Mouse (Mus musculus): ENCODE measurements at regions not wholly inside any gene's neighbourhood (a gene's known extent, or its start where the extent isn't known, plus 50 kb on each side); places are given as distances from the start of the nearest gene placed in this dataset.

GRCm38 (mm10) chr16:74517374-74517773 is 105.7 kb upstream of the Robo2 start:
- Histone ChIP-seq H3K4me1 (ENCODE audit: control insufficient read depth, insufficient read depth, low read length) (no peaks in the 10 kb centered on the region), H3K4me3 (replicated peaks; ENCODE audit: insufficient read depth, low read depth, low read length) (no peak overlapping the region), H3K27ac (ENCODE audit: insufficient read depth, low read length) (no peak overlapping the region), H3K27me3 (ENCODE audit: control insufficient read depth, insufficient read depth, low read length) (no peaks in the 10 kb centered on the region)
- TF ChIP-seq POLR2A (IDR thresholded peaks at IDR 0.05; ENCODE audit: borderline replicate concordance, insufficient read depth, low read length), result no peak
- no peak for TF ChIP-seq CTCF (IDR thresholded peaks at IDR 0.05; ENCODE audit: borderline replicate concordance, insufficient read depth, low read depth, low read length)
- no peak for DNase-seq
- WGBS, result 95% methylated on average over 4 of the region's 4 CpGs

- H3K27me3 ChIP-seq (ENCODE audit: control insufficient read depth, insufficient read depth, low read length), result no peaks in the 10 kb centered on the region
- WGBS, result 77% methylated on average over 4 of the region's 4 CpGs
- no peak for DNase-seq
- no peak overlapping the region for H3K27ac ChIP-seq (ENCODE audit: insufficient read depth, low read length)
- H3K4me3 ChIP-seq (replicated peaks; ENCODE audit: insufficient read depth, low read depth, low read length), result no peak overlapping the region
- no peak for TF ChIP-seq POLR2A (IDR thresholded peaks at IDR 0.05; ENCODE audit: borderline replicate concordance, insufficient read depth, low read length)
- no peaks in the 10 kb centered on the region for H3K4me1 ChIP-seq (ENCODE audit: control insufficient read depth, insufficient read depth, low read length)
Observed at GRCm38 (mm10) chr16:74514481-74514880, 102.9 kb upstream of the Robo2 start.

- DNase-seq, result no peak
- 90% methylated on average over 1 of the region's 1 CpGs for WGBS
- Histone ChIP-seq H3K27me3 (ENCODE audit: control insufficient read depth, insufficient read depth, low read length) (no peaks in the 10 kb centered on the region), H3K4me3 (replicated peaks; ENCODE audit: insufficient read depth, low read depth, low read length) (no peak overlapping the region), H3K27ac (ENCODE audit: insufficient read depth, low read length) (no peak overlapping the region), H3K4me1 (ENCODE audit: control insufficient read depth, insufficient read depth, low read length) (no peaks in the 10 kb centered on the region)
- TF ChIP-seq POLR2A (IDR thresholded peaks at IDR 0.05; ENCODE audit: borderline replicate concordance, insufficient read depth, low read length) (no peak), CTCF (IDR thresholded peaks at IDR 0.05; ENCODE audit: borderline replicate concordance, insufficient read depth, low read depth, low read length) (no peak)
Observed at GRCm38 (mm10) chr16:74510383-74510782, 98.8 kb upstream of the Robo2 start.

- Histone ChIP-seq H3K27ac (ENCODE audit: insufficient read depth, low read length) (no peak overlapping the region), H3K27me3 (ENCODE audit: control insufficient read depth, insufficient read depth, low read length) (no peaks in the 10 kb centered on the region), H3K4me3 (replicated peaks; ENCODE audit: insufficient read depth, low read depth, low read length) (no peak overlapping the region), H3K4me1 (ENCODE audit: control insufficient read depth, insufficient read depth, low read length) (no peaks in the 10 kb centered on the region)
- no peak for TF ChIP-seq CTCF (IDR thresholded peaks at IDR 0.05; ENCODE audit: borderline replicate concordance, insufficient read depth, low read depth, low read length)
- no peak for TF ChIP-seq POLR2A (IDR thresholded peaks at IDR 0.05; ENCODE audit: borderline replicate concordance, insufficient read depth, low read length)
- WGBS, result 89% methylated on average over 2 of the region's 2 CpGs
- DNase-seq, result no peak
Observed at GRCm38 (mm10) chr16:74509489-74509888, 97.9 kb upstream of the Robo2 start.

- TF ChIP-seq CTCF (IDR thresholded peaks at IDR 0.05; ENCODE audit: borderline replicate concordance, insufficient read depth, low read depth, low read length) (no peak), POLR2A (IDR thresholded peaks at IDR 0.05; ENCODE audit: borderline replicate concordance, insufficient read depth, low read length) (no peak)
- no peak overlapping the region for H3K27ac ChIP-seq (ENCODE audit: insufficient read depth, low read length)
- H3K4me1 ChIP-seq (ENCODE audit: control insufficient read depth, insufficient read depth, low read length), result no peaks in the 10 kb centered on the region
- DNase-seq, result no peak
- H3K4me3 ChIP-seq (replicated peaks; ENCODE audit: insufficient read depth, low read depth, low read length), result no peak overlapping the region
- H3K27me3 ChIP-seq (ENCODE audit: control insufficient read depth, insufficient read depth, low read length), result no peaks in the 10 kb centered on the region
Observed at GRCm38 (mm10) chr16:74506719-74507118, 95.1 kb upstream of the Robo2 start.

- no peak for DNase-seq
- Histone ChIP-seq H3K27ac (ENCODE audit: insufficient read depth, low read length) (no peak overlapping the region), H3K4me3 (replicated peaks; ENCODE audit: insufficient read depth, low read depth, low read length) (no peak overlapping the region), H3K4me1 (ENCODE audit: control insufficient read depth, insufficient read depth, low read length) (no peaks in the 10 kb centered on the region), H3K27me3 (ENCODE audit: control insufficient read depth, insufficient read depth, low read length) (no peaks in the 10 kb centered on the region)
- TF ChIP-seq CTCF (IDR thresholded peaks at IDR 0.05; ENCODE audit: borderline replicate concordance, insufficient read depth, low read depth, low read length) (no peak), POLR2A (IDR thresholded peaks at IDR 0.05; ENCODE audit: borderline replicate concordance, insufficient read depth, low read length) (no peak)
- WGBS, result 77% methylated on average over 6 of the region's 6 CpGs
Observed at GRCm38 (mm10) chr16:74506173-74506709, 94.6 kb upstream of the Robo2 start.

GRCm38 (mm10) chr16:74504426-74504825 is 92.8 kb upstream of the Robo2 start:
- Histone ChIP-seq H3K27ac (ENCODE audit: insufficient read depth, low read length) (no peak overlapping the region), H3K27me3 (ENCODE audit: control insufficient read depth, insufficient read depth, low read length) (no peaks in the 10 kb centered on the region), H3K4me1 (ENCODE audit: control insufficient read depth, insufficient read depth, low read length) (no peaks in the 10 kb centered on the region), H3K4me3 (replicated peaks; ENCODE audit: insufficient read depth, low read depth, low read length) (no peak overlapping the region)
- DNase-seq, result no peak
- no peak for TF ChIP-seq POLR2A (IDR thresholded peaks at IDR 0.05; ENCODE audit: borderline replicate concordance, insufficient read depth, low read length)
- TF ChIP-seq CTCF (IDR thresholded peaks at IDR 0.05; ENCODE audit: borderline replicate concordance, insufficient read depth, low read depth, low read length), result no peak
- WGBS, result 93% methylated on average over 5 of the region's 5 CpGs

GRCm38 (mm10) chr16:74500687-74501086 is 89.1 kb upstream of the Robo2 start:
- DNase-seq, result no peak
- Histone ChIP-seq H3K27me3 (ENCODE audit: control insufficient read depth, insufficient read depth, low read length) (no peaks in the 10 kb centered on the region), H3K4me1 (ENCODE audit: control insufficient read depth, insufficient read depth, low read length) (no peaks in the 10 kb centered on the region), H3K4me3 (replicated peaks; ENCODE audit: insufficient read depth, low read depth, low read length) (no peak overlapping the region), H3K27ac (ENCODE audit: insufficient read depth, low read length) (no peak overlapping the region)
- 85% methylated on average over 3 of the region's 3 CpGs for WGBS
- TF ChIP-seq POLR2A (IDR thresholded peaks at IDR 0.05; ENCODE audit: borderline replicate concordance, insufficient read depth, low read length) (no peak), CTCF (IDR thresholded peaks at IDR 0.05; ENCODE audit: borderline replicate concordance, insufficient read depth, low read depth, low read length) (no peak)

All from cerebellum, adult 2 months (tissue).